Mouse (Mus musculus): ENCODE results near the gene Rnf207. TPM values are rescaled to one million over a fixed set of nuclear protein-coding genes. Genes with fewer than 3 reads are reported as not detected.

Gene Rnf207
- polyA plus RNA-seq, 1 experiment from 2014 or later = 27.5 TPM

GRCm38 (mm10) chr4:152269967-152270366, 48.8 kb downstream of the Rnf207 start:
- H3K9ac ChIP-seq (ENCODE audit: low read depth, low read length) = no peak overlapping the region
- H3K4me1 ChIP-seq (ENCODE audit: control insufficient read depth, insufficient read depth, low read length) = peaks cover 34% of the 10 kb centered on the region
- no peaks in the 10 kb centered on the region; the same call in 1 of the 2 replicates for H3K36me3 ChIP-seq (ENCODE audit: control insufficient read depth, insufficient read depth, low read length)
- no peaks in the 10 kb centered on the region for H3K9me3 ChIP-seq (replicated peaks; ENCODE audit: control insufficient read depth, low read length)
- no peak overlapping the region for H3K4me3 ChIP-seq (ENCODE audit: low read depth, low read length)
- no peak overlapping the region for H3K4me2 ChIP-seq
- 84% methylated on average over 13 of the region's 13 CpGs for WGBS (ENCODE audit: insufficient replicate concordance)
- no peak overlapping the region for H3K27ac ChIP-seq (ENCODE audit: low read depth, low read length)
- no peak for ATAC-seq (replicated peaks; ENCODE audit: insufficient number of reproducible peaks, low FRiP score, low TSS enrichment)
- no peaks in the 10 kb centered on the region; the same call in 1 of the 2 replicates for H3K27me3 ChIP-seq (ENCODE audit: control insufficient read depth, insufficient read depth, low read length)

DNA sequence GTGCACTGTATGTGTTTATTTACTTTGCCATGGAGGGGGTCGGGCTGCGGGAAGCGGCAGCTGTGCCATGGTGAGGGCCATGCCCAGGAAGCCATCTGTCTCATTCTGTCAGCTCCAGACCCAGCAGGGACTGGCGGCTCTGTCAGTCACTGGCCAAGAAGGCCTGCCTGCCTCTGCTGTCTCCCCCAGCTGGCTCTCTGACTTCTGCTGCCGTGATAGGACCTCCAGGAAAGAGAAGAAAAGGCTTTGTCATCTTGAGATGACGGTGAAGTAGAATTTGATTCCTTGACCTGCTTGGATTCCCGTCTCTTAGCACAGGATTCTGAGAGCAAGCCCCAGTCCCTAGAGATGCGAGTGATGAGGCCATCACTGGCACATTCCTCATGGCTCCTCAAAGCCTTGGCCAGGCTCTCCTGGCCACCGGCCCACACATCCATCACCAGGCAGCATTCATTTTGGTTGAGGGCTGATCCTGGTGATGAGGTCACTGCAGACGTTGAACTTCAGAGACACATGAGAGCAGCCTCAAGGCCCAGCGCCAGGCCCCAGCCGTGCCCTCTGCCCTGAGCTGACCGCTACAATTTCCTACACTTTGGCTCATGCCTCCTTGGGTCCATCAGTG, 50.9 kb downstream of the Rnf207 start:
- H3K27me3 ChIP-seq (ENCODE audit: control insufficient read depth, insufficient read depth, low read length) = no peaks in the 10 kb centered on the region
- H3K4me3 ChIP-seq (ENCODE audit: low read depth, low read length) = no peak overlapping the region
- no peak overlapping the region for H3K27ac ChIP-seq (ENCODE audit: low read depth, low read length)
- ATAC-seq (replicated peaks; ENCODE audit: insufficient number of reproducible peaks, low FRiP score, low TSS enrichment) = no peak
- H3K4me2 ChIP-seq = no peak overlapping the region
- peaks cover 39% of the 10 kb centered on the region for H3K4me1 ChIP-seq (ENCODE audit: control insufficient read depth, insufficient read depth, low read length)
- no peak overlapping the region for H3K9ac ChIP-seq (ENCODE audit: low read depth, low read length)
- 70% methylated on average over 13 of the region's 13 CpGs for WGBS (ENCODE audit: insufficient replicate concordance)
- no peaks in the 10 kb centered on the region for H3K9me3 ChIP-seq (replicated peaks; ENCODE audit: control insufficient read depth, low read length)
- H3K36me3 ChIP-seq (ENCODE audit: control insufficient read depth, insufficient read depth, low read length) = no peaks in the 10 kb centered on the region; the same call in 1 of the 2 replicates

GRCm38 (mm10) chr4:152266236-152266895, 52.4 kb downstream of the Rnf207 start:
- WGBS (ENCODE audit: insufficient replicate concordance) = 39% methylated on average over 10 of the region's 10 CpGs
- no peak overlapping the region for H3K27ac ChIP-seq (ENCODE audit: low read depth, low read length)
- H3K9me3 ChIP-seq (replicated peaks; ENCODE audit: control insufficient read depth, low read length) = no peaks in the 10 kb centered on the region
- ATAC-seq (replicated peaks; ENCODE audit: insufficient number of reproducible peaks, low FRiP score, low TSS enrichment) = no peak
- H3K9ac ChIP-seq (ENCODE audit: low read depth, low read length) = no peak overlapping the region
- peaks cover 41% of the 10 kb centered on the region for H3K4me1 ChIP-seq (ENCODE audit: control insufficient read depth, insufficient read depth, low read length)
- no peaks in the 10 kb centered on the region for H3K27me3 ChIP-seq (ENCODE audit: control insufficient read depth, insufficient read depth, low read length)
- H3K36me3 ChIP-seq (ENCODE audit: control insufficient read depth, insufficient read depth, low read length) = no peaks in the 10 kb centered on the region; the same call in 1 of the 2 replicates
- no peak overlapping the region for H3K4me2 ChIP-seq
- H3K4me3 ChIP-seq (ENCODE audit: low read depth, low read length) = no peak overlapping the region

GRCm38 (mm10) chr4:152265791-152266190, 53.0 kb downstream of the Rnf207 start:
- Histone ChIP-seq H3K36me3 (ENCODE audit: control insufficient read depth, insufficient read depth, low read length) (no peaks in the 10 kb centered on the region; the same call in none of the 2 replicates), H3K4me3 (ENCODE audit: low read depth, low read length) (no peak overlapping the region), H3K4me2 (no peak overlapping the region), H3K27ac (ENCODE audit: low read depth, low read length) (peak overlapping the region; percentile 10; the same call in 1 of the 2 replicates), H3K9ac (ENCODE audit: low read depth, low read length) (no peak overlapping the region), H3K27me3 (ENCODE audit: control insufficient read depth, insufficient read depth, low read length) (no peaks in the 10 kb centered on the region), H3K9me3 (replicated peaks; ENCODE audit: control insufficient read depth, low read length) (no peaks in the 10 kb centered on the region), H3K4me1 (ENCODE audit: control insufficient read depth, insufficient read depth, low read length) (peaks cover 47% of the 10 kb centered on the region)
- WGBS (ENCODE audit: insufficient replicate concordance) = 66% methylated on average over 5 of the region's 5 CpGs
- no peak for ATAC-seq (replicated peaks; ENCODE audit: insufficient number of reproducible peaks, low FRiP score, low TSS enrichment)

- H3K9ac ChIP-seq (ENCODE audit: low read depth, low read length) = no peak overlapping the region
- no peak for ATAC-seq (replicated peaks; ENCODE audit: insufficient number of reproducible peaks, low FRiP score, low TSS enrichment)
- H3K4me2 ChIP-seq = no peak overlapping the region
- no peaks in the 10 kb centered on the region for H3K9me3 ChIP-seq (replicated peaks; ENCODE audit: control insufficient read depth, low read length)
- H3K27ac ChIP-seq (ENCODE audit: low read depth, low read length) = peak overlapping the region; percentile 88; the same call in 1 of the 2 replicates
- H3K36me3 ChIP-seq (ENCODE audit: control insufficient read depth, insufficient read depth, low read length) = no peaks in the 10 kb centered on the region; the same call in none of the 2 replicates
- H3K4me3 ChIP-seq (ENCODE audit: low read depth, low read length) = no peak overlapping the region
- peaks cover 49% of the 10 kb centered on the region for H3K4me1 ChIP-seq (ENCODE audit: control insufficient read depth, insufficient read depth, low read length)
- no peaks in the 10 kb centered on the region for H3K27me3 ChIP-seq (ENCODE audit: control insufficient read depth, insufficient read depth, low read length)
- WGBS (ENCODE audit: insufficient replicate concordance) = 86% methylated on average over 9 of the region's 9 CpGs
Observed at GRCm38 (mm10) chr4:152264867-152265568, 53.8 kb downstream of the Rnf207 start.

- Histone ChIP-seq H3K4me2 (peak overlapping the region; percentile 36; the same call in 1 of the 2 replicates), H3K36me3 (ENCODE audit: control insufficient read depth, insufficient read depth, low read length) (no peaks in the 10 kb centered on the region; the same call in none of the 2 replicates), H3K9ac (ENCODE audit: low read depth, low read length) (peak overlapping the region; percentile 1; the same call in 1 of the 2 replicates), H3K9me3 (replicated peaks; ENCODE audit: control insufficient read depth, low read length) (no peaks in the 10 kb centered on the region), H3K4me3 (ENCODE audit: low read depth, low read length) (no peak overlapping the region), H3K4me1 (ENCODE audit: control insufficient read depth, insufficient read depth, low read length) (peaks cover 47% of the 10 kb centered on the region), H3K27me3 (ENCODE audit: control insufficient read depth, insufficient read depth, low read length) (no peaks in the 10 kb centered on the region), H3K27ac (ENCODE audit: low read depth, low read length) (peak overlapping the region; percentile 88)
- no peak for ATAC-seq (replicated peaks; ENCODE audit: insufficient number of reproducible peaks, low FRiP score, low TSS enrichment)
- 56% methylated on average over 4 of the region's 4 CpGs for WGBS (ENCODE audit: insufficient replicate concordance)
Observed at GRCm38 (mm10) chr4:152264177-152264530, 54.6 kb downstream of the Rnf207 start.

- peak; percentile 60 for ATAC-seq (replicated peaks; ENCODE audit: insufficient number of reproducible peaks, low FRiP score, low TSS enrichment)
Observed at GRCm38 (mm10) chr4:152263512-152264176, 55.1 kb downstream of the Rnf207 start.

DNA sequence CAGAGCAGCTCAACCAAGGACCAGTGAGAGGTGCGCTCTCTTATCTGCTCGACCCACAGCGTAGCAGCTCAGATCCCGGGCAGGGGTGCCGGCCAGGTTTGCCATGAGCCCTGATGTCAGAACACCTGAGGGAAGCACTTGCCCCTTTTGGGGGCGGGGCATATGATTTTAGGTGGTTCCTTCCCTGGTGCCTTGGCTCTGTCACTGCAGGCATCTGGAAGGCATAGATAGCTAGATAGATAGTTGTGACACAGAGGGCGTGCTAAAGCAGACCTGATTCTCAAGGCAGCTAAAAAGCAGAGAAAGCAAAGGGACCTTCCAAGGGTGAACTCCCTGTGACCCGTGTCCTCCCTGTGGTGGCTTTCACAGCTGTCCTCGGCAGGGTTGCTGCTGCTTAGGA, 55.7 kb downstream of the Rnf207 start:
- Histone ChIP-seq H3K9me3 (replicated peaks; ENCODE audit: control insufficient read depth, low read length) (no peaks in the 10 kb centered on the region), H3K27me3 (ENCODE audit: control insufficient read depth, insufficient read depth, low read length) (no peaks in the 10 kb centered on the region), H3K4me3 (ENCODE audit: low read depth, low read length) (no peak overlapping the region), H3K36me3 (ENCODE audit: control insufficient read depth, insufficient read depth, low read length) (no peaks in the 10 kb centered on the region; the same call in none of the 2 replicates), H3K4me1 (ENCODE audit: control insufficient read depth, insufficient read depth, low read length) (peaks cover 55% of the 10 kb centered on the region), H3K27ac (ENCODE audit: low read depth, low read length) (peak overlapping the region; percentile 88), H3K4me2 (0 out of 2 replicates have a peak overlapping the region, but pooled peaks have one; percentile 36), H3K9ac (ENCODE audit: low read depth, low read length) (0 out of 2 replicates have a peak overlapping the region, but pooled peaks have one; percentile 29)
- WGBS (ENCODE audit: insufficient replicate concordance) = 43% methylated on average over 9 of the region's 9 CpGs
- no peak for ATAC-seq (replicated peaks; ENCODE audit: insufficient number of reproducible peaks, low FRiP score, low TSS enrichment)

More at GRCm38 (mm10) chr4:152263512-152264176, 55.1 kb downstream of the Rnf207 start:
- Histone ChIP-seq H3K36me3 (ENCODE audit: control insufficient read depth, insufficient read depth, low read length) (no peaks in the 10 kb centered on the region; the same call in none of the 2 replicates), H3K27ac (ENCODE audit: low read depth, low read length) (peak overlapping the region; percentile 88), H3K4me2 (peak overlapping the region; percentile 36; the same call in 1 of the 2 replicates), H3K9ac (ENCODE audit: low read depth, low read length) (peak overlapping the region; percentile 1; the same call in 1 of the 2 replicates), H3K4me3 (ENCODE audit: low read depth, low read length) (no peak overlapping the region), H3K4me1 (ENCODE audit: control insufficient read depth, insufficient read depth, low read length) (peaks cover 52% of the 10 kb centered on the region), H3K27me3 (ENCODE audit: control insufficient read depth, insufficient read depth, low read length) (no peaks in the 10 kb centered on the region), H3K9me3 (replicated peaks; ENCODE audit: control insufficient read depth, low read length) (no peaks in the 10 kb centered on the region)
- WGBS (ENCODE audit: insufficient replicate concordance) = 27% methylated on average over 10 of the region's 10 CpGs

Measured in heart, embryonic 11.5 days (tissue).